Mouse (Mus musculus): ENCODE results near the gene Golt1a. TPM values are rescaled to one million over a fixed set of nuclear protein-coding genes. Genes with fewer than 3 reads are reported as not detected.

The Golt1a gene
- 0.50 and 0.55 TPM in 2 replicates for polyA plus RNA-seq (2012; rRNA removed)

DNA sequence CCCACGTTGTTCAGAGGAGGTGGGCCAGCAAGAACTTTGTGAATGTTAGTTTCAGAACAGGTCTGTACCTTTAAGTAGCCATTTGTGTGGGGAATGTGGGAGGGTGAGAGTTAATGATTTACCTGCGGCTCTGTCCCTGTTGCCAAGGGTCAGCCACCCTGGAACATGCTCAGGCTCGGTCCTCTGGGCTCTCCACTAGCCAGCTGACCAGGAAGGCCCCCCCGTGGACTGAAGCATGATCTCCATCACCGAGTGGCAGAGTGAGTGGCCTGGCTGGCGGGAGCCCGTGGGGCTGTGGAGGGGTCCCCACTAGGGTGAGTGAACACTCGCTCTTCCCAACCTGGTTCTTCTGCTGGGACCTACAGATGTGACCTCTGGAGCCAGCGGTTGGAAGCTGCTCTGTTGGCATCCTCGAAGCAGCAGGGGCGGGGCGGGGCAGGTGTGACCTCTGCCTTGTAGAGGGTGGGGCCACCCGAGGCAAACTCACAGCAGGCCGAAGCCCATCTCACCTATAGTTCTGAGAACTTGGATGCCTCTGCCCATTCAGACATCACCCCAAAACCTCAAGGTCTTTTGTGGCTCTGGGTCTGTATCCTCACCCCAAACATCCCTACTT, at the start of gene Golt1a:
Golt1a (plus strand) TSS at position 149 of the 616 bp plus-strand sequence.
- no peak for DNase-seq (ENCODE audit: extremely low spot score in 1 of 2, low spot score in 1 of 2)

DNA sequence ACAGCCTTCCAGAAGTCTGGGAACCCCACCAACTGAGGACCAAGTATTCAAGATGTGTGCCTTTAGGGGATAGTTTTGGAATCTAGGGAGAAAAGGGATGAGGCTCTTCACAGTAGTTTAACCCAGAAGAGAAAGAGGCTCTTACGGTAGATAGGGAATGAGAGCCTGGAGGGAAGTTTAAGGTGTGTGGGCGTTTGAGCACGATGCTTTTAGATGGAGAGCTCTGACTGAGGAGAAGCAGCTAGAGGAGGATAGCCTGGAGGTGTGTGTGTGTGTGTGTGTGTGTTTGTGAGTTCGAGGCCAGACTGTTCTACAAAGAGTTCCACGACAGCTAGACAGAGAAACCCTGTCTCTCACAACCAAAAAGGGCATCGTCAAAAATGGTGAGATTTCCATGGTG, 47.0 kb upstream of the Golt1a start:
- DNase-seq (ENCODE audit: extremely low spot score in 1 of 2, low spot score in 1 of 2): peak in 1 of 2 experiments; percentile 48

DNA sequence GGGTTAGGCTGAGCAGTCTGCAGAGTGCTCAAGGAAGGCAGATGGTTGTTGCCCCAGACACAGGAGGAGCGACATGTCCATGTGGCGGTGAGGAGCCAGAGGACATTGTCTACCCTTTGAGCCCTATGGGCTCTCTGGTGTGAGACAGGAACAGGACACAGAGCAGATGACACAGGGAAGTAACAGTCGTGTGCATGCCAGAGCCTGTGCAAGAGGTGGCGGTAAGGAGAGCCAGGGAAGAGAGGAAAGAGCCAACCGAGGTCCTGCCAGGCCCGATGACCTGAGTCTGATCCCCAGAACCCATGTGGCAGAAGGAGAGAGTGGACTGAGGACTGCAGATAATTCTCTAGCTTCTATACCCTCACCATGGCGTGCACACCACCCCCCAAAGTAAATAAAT, 46.5 kb upstream of the Golt1a start:
- no peak for DNase-seq (ENCODE audit: extremely low spot score in 1 of 2, low spot score in 1 of 2)

DNA sequence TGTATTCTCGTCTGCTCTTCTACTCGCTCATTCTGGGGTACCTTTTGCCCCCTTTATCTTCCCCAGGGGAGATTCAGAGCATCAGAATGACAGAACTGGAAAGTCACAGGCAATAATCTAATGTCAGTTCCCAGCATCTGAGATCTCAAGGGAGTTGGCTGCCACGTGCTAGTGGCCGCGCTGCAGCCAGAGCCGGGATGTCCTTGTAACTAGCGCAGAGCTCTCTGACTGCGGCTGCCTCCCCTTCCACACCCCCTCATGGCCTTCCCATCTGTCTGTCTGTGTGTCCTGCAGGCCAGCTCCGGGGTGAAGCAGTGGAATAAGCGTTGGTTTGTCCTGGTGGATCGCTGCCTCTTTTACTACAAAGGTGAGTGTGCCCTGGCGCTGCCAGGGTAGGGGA, 45.2 kb upstream of the Golt1a start:
- DNase-seq (ENCODE audit: extremely low spot score in 1 of 2, low spot score in 1 of 2): no peak

DNA sequence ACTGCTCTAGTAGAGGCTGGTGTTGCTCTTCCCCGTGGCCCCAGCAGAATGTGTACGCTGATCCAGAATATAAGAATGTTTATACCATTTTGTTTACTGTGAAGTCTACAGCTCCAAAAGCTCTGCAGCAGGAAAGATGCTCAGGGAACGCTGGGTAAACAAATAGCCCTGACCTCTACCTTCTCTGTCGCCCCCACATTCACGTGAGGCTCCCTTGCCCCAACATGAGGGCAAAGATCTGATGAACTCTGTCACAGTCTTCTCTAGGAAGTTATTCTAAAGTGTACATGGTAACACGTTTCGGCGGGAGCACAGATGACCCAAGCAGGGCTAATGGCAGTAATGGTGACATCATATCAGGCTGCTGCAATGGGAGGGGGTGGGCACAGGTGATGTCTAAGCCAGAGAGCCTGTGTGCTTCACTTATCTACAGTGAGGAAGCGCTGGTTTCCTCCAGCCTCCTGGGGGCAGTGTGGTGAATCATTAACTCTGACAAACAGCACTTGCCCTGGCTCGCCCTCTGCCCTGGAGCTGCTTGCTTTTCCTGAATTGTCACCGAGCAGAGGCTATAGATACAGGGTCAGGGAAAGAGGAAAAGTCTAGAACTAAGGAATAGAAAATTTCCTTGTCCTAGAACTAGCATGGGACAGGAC, 44.4 kb upstream of the Golt1a start:
- DNase-seq (ENCODE audit: extremely low spot score in 1 of 2, low spot score in 1 of 2): no peak

DNA sequence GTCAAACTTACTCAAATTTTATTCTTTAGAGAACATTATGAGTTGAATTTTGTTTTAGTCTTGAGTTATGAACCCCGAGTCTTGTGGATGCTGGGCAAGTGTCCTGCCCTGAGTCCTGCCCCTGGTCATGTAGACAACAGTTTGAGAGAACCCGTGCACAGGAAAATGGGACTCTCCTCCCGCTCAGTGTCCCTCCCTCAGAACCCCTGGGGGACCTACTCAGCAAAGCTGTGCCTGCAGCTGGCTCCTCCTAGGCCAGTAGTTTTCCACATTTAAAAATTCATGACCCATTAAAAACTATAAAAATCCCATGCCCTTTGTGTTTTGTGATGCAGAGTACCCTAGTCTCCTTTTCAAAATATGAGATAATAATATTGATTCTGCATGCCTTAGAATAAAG, 42.5 kb upstream of the Golt1a start:
- no peak for DNase-seq (ENCODE audit: extremely low spot score in 1 of 2, low spot score in 1 of 2)

DNA sequence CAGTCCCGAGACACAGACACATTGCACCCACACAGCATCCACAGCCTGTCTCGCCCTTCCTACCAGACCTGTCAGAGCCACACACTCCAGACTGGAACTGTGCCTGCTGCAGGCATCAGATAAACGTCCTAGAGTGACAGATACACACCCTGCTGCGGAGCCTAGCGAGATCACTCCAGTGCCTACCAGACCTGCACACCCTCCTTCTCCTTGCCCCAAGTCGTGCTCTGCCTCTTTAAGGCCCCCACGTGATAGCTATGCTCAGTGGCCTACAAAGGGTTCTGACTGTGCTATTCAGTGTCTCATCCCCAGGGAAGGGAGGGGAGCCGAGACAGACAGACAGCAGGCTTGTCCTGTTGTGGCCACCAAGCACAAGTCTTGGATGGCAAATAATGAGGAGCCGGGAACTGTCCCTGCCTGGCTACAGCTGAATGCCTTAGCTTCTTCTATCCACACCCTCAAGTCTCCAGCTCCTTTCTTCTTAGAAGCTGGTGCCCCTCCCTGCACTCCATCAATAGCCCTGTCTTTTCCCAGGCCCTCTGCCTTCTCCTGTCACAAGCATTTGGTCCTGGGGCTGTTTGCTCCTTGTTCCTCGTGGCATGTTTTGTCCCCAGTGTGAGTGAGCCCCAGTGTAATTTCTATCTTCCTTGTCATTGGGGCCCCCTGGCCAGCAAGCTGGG, 41.6 kb upstream of the Golt1a start:
- peak; percentile 22 to 42 for DNase-seq (ENCODE audit: extremely low spot score in 1 of 2, low spot score in 1 of 2)

DNA sequence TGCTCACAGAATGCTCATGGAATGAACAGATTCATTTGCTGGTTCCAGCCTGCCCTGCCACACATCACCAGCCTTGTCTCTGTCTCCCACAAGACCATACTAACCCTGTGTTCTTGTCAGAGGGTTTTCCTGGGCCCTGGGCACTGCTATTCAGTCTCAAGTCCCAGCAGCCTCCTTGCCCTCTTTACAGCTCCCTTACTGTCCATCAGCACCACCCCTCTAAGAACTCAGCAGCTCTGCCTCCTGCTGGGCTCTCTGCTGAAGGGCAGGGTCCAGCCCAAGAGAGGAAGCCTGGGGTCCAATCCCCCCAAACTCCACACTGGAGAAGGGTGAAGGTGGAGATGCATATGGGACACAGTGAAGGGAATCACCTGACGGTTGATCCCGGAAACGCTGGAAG, 41.1 kb upstream of the Golt1a start:
- no peak for DNase-seq (ENCODE audit: extremely low spot score in 1 of 2, low spot score in 1 of 2)

DNA sequence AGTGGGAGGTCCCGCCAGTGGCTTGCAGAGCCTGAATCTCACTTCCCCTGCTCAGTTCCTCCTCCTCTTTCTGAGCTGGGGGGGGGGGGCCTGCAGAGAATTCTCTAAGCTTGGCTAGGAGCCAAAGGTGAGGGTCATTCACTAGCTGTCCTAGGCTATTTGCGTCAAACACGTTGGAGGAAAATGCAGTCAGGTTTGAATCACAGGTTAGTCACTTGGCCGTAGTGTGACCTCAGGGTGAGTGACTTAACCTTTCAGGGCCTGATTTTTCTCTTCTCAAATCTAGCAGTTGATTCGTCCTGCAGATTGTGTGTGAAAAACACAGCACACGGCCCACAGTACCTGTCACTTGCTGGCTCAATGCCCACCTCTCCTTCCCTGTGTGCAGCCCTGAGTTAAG, 39.3 kb upstream of the Golt1a start:
- DNase-seq (ENCODE audit: extremely low spot score in 1 of 2, low spot score in 1 of 2): no peak

DNA sequence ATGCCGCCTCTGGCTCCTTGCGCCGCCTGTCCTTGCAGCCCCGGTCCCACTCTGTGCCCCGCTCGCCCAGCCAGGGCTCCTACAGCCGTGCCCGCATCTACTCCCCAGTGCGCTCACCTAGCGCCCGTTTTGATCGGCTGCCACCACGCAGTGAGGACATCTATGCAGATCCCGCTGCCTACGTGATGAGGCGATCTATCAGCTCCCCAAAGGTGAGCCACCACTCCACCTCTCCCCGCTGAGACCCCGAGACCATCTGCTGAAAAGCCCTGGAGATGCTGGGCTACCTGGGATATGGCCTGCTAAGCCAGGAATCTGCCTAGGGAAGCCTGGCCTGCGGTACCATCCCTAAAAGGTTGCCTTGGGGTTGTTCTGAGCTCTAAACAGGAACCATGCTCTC, 35.4 kb upstream of the Golt1a start:
- no peak for DNase-seq (ENCODE audit: extremely low spot score in 1 of 2, low spot score in 1 of 2)

DNA sequence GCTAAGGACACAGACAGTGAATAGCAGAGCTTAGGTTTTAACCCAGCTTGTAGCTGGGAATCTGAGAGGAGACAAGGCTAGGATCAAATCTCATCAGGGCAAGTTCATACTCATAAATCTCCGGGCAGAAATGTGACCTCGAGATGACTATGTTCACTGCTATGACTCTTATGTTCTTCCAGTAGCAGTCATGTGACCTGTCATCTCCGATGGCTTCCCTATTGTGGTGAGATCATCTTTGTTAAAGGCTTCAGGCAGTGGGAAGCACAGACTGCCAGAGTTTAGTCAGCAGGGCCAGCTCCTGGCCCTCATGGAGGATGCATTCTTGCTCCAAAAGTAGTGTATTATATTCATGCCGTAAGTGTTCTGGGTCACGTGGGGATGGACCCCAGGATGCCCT, 32.6 kb upstream of the Golt1a start:
- no peak for DNase-seq (ENCODE audit: extremely low spot score in 1 of 2, low spot score in 1 of 2)

DNA sequence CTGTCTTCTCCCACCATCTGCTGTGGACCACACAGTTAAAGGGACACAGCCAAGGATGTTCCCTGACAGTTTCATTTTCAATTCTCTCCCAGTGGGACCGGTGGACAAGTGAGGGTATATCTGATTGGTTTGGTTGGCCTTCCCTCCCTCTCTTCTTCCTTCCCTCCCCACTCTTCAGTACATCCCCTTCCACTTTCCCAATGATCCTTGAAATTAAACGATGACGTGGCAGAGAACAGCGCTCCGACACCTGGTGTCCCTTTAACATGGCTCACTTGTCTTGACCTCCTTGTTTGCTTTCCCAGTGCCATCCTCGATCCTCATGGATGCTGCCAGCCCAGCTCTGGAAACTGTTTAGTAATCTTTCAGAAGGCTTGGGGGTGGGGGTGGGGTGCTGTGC, 31.1 kb upstream of the Golt1a start:
- DNase-seq (ENCODE audit: extremely low spot score in 1 of 2, low spot score in 1 of 2): no peak

DNA sequence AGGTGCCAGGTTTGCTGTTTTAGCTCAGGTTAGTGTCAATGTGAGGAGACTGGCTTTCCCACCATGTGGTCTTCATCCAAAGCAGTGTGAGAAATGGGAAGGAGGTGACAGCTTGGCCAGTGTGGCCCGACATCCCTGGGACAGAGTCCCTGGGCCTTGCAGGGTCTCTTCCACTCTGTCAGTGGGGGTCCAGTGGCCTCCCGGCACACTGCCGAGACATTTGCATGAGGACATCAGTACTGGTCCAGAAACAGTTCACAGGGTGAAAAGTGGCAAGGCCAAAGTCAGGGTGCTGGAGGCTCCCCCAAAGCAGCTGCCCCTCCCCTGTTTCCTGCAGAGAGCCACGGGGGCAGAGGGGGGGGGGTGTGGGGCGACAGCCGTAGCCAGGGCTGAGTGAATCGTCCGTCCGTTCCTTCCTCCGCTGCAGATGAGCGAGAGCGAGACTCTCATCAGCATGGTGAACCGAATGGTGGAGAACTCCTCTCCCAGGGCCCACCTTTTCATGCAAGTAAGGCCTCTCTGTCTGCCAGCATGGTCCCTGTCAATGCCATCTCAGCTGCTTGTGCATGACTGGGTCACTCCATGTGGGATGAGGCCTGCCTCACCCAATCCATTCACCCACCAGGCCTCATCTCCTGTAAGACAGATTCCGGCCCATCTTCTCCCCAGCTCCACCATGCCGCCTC, 30.5 kb upstream of the Golt1a start:
- DNase-seq (ENCODE audit: extremely low spot score in 1 of 2, low spot score in 1 of 2): no peak

DNA sequence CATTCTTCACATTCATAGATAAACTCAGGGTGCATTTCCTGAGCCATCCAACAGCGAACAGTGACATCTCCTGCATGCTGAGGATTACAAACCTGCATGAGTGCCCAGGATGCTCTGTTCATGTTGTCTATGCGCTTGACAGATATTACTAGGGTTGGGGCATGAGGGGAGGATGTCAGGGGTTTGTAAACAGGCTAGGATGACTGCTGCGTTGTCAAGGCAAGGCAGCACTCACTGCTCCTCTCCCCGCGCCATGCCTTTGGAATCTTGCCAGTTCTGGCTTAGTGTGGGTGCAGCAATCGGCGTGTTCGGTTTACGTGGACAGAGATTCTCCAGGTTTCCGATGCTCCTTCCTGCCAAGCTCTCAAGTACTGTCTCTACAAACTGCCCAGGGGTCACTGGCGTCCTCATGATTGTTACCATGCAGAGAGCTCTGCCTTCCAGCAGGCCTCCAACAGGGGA, 29.9 kb upstream of the Golt1a start:
- DNase-seq (ENCODE audit: extremely low spot score in 1 of 2, low spot score in 1 of 2): peak in 1 of 2 experiments; percentile 65

DNA sequence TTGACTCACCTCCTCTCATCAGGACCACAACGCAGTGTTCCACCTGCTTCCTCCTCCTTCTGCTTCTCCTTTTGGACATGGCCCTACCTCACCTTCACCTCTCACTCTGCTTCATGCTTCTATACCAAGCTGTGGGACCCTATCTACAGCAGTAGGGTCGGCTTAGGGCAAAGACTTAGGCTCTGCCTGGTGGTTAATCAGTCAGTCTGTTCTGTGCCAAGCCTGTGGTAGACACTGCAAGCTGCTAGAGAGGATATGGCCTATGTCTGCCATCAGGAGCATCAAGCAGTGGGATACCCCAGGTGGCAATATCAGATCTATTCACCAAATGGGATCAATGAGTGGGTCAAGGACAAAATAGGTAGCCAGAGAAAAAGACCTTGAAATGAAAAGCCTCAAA, 29.1 kb upstream of the Golt1a start:
- DNase-seq (ENCODE audit: extremely low spot score in 1 of 2, low spot score in 1 of 2): no peak

DNA sequence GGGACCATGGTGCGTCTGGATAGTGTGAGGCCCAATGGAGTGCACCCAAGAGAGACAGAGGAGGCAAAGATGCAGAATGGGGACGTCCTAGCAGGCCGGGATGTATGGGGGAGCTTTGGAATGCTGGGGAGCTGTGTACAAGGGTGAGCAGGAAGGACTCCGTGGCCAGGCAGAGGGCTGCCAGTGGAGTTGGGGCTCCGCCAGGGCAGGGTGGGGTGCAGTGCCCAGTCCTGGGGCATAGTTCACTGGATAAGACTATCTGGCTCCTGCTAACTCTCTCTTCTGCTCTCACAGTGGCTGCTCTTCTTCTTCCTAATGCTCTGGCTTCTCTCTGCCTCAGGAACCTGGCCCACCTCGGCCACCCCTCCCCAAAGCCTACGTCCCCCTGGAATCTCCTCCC, 23.7 kb upstream of the Golt1a start:
- DNase-seq (ENCODE audit: extremely low spot score in 1 of 2, low spot score in 1 of 2): no peak

DNA sequence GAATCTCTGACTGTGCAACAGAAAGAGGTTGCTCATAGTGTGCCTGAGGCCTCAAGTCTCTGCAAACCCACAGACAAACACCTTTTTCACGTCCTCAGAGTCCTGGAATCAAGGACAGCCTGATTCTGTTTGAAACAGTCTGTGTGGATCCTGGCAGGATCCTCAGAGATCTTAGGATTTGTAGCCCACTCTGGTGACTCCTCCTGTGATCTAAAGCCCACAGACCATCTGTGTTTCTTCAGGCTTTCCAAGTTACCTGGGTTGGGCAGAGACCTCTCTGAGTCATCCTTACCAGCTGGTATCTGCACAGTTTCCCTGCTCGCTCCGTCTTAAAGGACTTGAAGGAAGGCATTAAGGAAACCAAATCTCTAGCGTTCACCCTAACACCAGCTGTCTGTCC, 22.5 kb upstream of the Golt1a start:
- DNase-seq (ENCODE audit: extremely low spot score in 1 of 2, low spot score in 1 of 2): peak; percentile 56 to 76

DNA sequence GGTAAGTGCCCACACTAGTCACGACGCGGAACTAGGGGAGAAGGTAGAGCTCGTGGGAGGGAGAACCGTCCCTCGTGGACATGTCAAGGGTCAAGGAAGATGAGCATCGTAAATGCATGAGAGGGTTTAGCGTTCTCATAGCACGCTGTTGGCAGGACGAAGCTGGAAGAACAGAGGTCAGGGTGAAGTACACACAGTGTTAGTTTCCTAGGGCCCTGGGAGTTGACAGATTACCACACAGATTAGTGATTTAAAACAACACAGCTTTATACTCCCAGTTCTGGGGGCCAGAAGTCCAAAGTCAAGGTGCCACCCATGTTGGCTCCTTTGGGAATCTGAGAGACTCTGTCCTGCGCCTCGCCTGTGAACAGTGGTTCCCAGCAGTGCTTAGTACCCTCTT, 21.7 kb upstream of the Golt1a start:
- no peak for DNase-seq (ENCODE audit: extremely low spot score in 1 of 2, low spot score in 1 of 2)

DNA sequence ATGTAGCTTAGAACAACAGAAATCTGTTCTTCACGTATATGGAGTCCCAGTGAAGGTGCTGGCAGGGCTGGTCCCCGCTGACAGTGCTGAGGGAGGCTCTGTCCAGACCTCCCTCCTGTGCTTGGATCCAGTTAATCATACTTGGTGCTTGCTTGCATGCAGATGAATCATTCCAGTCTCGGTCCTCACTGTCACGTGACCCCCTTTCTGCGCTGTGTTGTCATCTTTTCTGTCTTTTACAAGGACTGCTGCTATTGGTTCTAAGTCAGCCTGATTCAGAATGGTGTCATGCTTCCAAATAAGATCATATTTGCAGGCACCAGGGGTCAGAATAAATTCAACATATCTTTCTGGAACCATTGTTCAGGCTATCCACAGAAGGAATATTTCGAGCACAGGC, 17.7 kb upstream of the Golt1a start:
- no peak for DNase-seq (ENCODE audit: extremely low spot score in 1 of 2, low spot score in 1 of 2)

DNA sequence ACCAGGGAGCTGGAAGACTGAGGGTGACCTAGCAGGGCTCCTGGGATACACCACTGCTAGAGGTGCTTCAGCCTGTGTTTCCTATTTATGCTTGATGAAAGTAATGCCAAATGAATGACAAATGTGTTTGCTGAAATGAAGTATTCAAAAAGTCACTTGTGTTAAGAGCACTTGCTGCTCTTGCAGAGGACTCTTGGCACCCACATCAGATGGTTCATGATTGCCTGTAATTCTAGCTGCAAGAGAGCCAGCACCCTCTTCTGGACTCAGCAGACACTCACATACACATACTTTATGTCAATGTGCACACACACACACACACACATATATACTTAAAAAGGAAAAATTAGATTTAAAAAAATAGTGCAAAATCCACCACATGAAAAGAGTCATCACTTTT, 17.0 kb upstream of the Golt1a start:
- no peak for DNase-seq (ENCODE audit: extremely low spot score in 1 of 2, low spot score in 1 of 2)

DNA sequence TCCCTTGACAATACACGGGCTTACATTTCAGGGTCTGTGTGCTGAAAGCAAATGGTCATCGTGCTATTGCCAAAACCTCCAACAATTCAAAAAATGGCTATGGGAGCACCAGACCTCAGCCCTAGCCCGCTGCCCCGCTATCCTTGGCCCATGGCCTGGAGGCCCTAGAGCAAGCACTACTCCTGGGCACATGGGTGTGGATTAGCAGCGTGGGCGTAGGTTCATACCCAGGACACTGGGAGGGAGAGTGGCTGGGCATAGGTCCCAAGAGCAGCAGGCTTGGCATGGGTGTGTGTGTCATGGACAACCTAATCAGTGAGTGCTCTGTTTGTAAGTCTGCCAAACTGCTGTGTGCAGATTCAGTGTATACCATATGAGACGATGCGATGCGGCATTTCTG, 13.2 kb upstream of the Golt1a start:
- DNase-seq (ENCODE audit: extremely low spot score in 1 of 2, low spot score in 1 of 2): no peak

All from frontal cortex, adult 2 months (tissue).